Mouse (Mus musculus) regulatory T cell (primary cell): ENCODE results near the gene Lrp5.

Source experiments
- in situ Hi-C: fragments of 300-600 bp; cut with MboI, MseI; formaldehyde crosslinking; loops from one replicate; pipeline ENCODE4 v1.15.1; 2025; ENCODE audit warnings: high pct_unique_total_duplicates

Lrp5 gene

GRCm38 (mm10) chr19:3695976-3696375 is 9.6 kb upstream of the Lrp5 start:
- in situ Hi-C loops = no loop called here

DNA sequence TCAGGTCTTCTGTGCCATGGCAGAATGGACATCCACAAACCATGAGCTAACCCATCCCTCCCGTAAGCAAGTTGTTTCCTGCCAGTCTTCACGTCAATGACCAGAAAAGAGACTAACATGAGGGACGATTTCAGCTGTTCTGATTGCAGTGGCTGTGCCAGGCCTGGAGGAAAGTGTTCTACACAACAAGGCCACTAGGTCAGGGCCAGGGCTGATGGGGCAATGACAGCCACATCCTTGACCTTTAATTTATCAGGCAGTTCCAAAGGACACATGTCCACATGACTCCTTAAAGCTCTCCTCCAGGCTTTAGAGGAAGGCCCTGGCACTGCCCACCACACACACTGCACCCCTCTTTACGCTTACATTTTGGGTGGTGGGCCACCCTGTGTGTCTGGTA is 9.1 kb upstream of the Lrp5 start:
- in situ Hi-C loops = no loop called here

DNA sequence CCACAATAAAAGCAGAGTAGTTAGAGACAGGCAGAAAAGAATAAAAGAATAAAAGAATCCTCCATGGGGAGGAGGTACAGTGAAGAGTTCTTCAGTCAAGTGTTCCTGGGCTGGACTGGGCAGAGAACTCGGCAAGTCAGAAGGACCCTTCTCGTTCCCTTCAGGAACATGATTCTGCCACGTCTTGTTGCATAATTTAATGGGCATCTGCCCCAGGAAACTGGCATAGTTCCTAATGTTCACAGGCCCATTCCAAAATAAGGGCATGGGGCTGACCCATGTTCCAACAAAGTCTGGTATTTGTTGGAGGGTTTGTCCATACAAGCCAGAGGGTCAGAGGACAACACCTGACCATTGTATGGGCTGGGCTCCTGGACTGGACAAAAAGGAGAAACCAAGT is 8.6 kb upstream of the Lrp5 start:
- in situ Hi-C loops = no loop called here

DNA sequence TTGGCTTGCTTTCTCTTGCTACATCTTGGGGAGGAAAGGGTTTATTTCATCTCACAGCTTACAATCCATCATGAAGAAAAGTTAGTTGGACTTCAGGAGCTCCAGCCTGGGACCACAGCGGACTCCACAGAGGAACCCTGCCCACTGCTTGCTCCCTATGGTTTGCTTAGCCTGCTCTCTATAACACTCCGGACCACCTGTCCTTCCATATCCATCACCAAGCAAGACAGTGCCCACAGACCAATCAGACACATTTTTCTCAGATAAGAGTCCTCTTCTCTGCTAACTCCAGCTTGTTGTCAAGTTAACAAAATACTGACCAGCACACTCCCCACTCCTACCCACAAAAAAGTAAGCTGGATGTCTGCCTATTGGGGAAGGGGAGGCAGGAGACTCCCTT is 8.1 kb upstream of the Lrp5 start:
- in situ Hi-C loops = no loop called here

GRCm38 (mm10) chr19:3692414-3693145 is 6.2 kb upstream of the Lrp5 start:
- in situ Hi-C loops = no loop called here

GRCm38 (mm10) chr19:3691337-3691736 is 5.0 kb upstream of the Lrp5 start:
- in situ Hi-C loops = no loop called here

DNA sequence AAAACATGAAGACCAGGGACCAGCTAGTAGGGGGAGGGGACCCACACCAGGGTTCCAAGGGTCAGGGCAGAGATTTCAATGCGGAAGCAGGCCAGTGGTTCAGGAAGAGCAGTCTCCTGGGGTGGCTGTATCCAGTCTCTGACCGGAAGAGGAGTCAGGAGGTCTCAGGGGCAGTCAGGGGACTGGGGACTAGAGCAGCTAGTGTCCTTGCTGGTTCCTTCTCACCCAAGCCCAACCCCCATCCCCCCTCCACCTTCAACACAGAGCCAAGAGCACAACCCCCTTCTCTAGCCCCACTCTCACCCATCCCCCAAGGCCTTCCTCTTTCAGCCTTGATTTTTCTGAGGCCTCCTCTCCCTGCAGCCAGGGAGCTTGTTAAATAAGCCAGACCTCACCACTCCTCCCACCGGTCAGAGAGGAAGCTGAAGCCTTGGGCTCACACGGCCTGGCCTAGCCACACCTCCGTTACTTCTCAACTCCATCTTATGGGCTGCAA is 1.4 kb upstream of the Lrp5 start:
- in situ Hi-C loops = no loop called here

GRCm38 (mm10) chr19:3685611-3686214 is 651 bp downstream of the Lrp5 start:
- in situ Hi-C loops = no loop called here

GRCm38 (mm10) chr19:3684957-3685580 is 1.3 kb downstream of the Lrp5 start:
- in situ Hi-C loops = no loop called here

GRCm38 (mm10) chr19:3684414-3684813 is 1.9 kb downstream of the Lrp5 start:
- in situ Hi-C loops = no loop called here

DNA sequence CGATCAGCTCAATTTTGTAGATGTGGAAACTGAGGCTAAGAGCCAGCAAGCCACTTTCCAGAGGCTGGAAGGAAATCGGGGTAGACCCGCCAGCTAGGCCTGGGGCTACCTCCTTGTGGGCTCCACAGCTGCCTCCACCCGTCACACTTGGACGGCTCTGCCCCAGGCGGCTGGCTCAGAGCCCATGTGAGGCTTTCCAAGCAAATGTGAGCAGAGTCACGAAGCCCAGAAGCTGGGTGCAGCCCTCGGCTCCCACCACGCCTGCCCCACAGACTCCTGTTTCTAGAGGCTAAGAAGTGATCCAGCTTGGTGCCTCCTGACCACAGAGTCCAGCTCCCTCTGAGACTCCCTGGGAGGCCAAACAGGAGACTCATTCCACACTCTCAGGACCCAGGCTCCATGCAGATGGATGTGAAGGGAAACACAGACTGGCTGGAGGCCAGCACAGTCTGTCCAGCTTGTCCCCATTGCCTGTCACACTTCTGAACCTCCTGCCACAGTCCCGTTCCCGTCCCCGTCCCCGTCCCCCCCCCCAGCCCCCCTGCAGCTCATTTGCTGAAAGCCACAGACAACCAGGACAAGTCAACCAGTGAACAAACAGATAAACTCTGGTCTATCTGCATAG is 4.9 kb downstream of the Lrp5 start:
- in situ Hi-C loops = no loop called here

DNA sequence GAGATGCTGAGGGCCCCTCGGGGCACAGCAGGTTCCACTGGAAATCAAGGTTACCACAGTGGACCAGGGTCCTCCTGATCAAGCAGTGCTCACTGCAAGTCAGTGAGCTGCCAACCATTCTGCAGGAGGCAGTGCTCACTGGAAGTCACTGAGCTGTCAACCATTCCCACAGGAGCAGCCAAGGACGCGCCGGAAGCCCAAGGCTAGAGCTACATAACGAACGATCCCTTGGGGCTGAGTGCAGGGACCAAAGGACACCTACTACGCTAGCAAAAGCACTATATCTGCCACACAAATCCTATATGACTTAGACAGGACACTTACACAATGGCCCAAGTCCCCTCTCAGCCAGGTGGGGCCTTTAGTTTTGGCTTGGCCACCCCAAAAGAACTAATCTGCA is 5.6 kb downstream of the Lrp5 start:
- in situ Hi-C loops = no loop called here

DNA sequence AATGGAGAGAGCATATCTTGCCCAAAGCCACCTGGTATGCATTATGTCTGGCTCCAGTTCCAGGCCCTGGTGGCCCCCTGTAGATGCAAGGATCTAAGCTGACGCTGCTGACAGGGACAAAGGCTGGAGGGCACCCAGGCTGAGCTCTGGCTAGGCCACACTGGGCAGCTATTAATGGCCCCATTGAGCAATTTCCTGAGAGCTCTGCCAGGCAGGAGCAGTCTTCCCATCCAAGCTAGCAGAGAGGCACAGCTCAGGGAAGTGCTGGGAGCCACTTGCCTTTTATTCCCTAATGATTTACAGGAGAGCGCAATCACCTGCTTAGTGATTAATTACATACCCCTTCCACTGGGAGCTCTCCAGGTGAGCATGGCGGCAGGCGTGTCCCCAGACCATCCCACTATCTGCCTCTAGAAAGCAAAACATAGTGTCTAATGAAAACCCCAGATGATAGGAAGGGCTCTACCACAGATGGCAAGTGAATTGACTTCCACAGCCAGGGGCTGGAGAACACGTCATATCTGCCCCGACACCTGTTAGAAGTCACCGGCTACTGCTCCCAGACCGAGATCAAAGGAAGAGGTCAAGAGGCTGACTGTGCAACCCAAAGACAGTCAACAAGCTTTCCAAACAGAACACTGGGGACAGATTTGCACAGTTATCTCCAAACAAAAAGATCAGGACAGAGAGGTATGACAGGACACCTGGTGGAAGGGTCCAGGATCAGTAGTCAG is 12.1 kb downstream of the Lrp5 start:
- in situ Hi-C loops = no loop called here

DNA sequence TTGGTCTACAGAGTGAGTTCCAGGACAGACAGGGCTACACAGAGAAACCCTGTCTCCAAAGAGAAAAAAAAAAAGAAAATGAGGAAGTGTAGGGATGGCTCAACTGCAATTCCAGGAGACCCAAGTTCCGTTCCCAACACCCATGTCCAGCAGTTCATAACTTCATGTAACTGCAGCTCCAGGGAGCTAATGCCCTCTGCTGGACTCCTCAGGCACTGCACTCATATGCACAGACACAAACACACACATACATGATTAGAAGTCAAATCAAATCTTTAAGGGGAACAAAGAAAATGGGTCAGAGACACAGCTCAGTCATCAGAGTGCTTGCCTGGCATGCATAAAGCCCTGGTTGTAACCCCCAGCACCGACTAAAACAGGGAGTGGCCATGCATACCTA is 13.2 kb downstream of the Lrp5 start:
- in situ Hi-C loops = no loop called here

- in situ Hi-C loops = loop anchor here (5.0 kb wide), 1 partner anchor 87 kb away; no protein-coding TSS in a partner anchor
Observed at GRCm38 (mm10) chr19:3669100-3669499, 17.3 kb downstream of the Lrp5 start.

DNA sequence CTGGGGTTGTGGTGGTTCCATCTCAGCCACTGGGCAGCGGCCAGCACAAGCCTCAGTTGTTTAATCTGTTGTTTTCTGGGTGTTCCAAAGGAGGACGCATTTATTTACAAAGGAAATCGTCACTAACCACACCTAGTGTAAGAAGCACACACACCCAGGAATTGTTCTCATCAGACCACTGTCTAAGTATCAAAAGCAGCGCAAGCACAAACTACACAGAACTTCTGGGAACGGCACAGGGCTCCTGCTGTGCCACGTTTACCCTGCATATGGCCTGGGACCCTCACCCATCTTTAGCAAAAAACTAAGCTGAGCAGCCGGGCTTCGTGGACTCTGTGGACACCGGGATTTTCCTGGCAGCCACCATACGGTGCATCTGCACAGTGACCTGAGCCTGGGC is 17.8 kb downstream of the Lrp5 start:
- in situ Hi-C loops = loop anchor here (5.0 kb wide), 1 partner anchor 86 kb away; no protein-coding TSS in a partner anchor

DNA sequence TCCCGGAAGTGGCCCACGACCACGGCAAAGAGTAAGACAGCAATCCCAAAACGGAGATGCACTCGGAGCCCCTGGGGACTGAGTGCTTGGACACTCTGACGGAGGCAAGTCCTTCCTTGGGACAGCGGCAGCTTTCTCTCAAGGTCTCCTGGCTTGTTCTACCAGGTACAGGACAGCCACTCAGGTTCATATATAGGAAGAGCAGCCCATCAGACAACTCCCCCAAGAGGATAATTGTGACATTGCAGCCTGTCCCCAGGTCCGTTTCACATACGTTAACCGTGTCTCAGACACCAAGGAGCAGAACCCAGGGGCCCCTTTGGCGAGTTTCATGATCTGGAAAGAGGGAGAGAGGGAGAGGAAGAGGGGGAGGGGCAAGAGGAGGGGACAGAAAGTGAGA is 18.4 kb downstream of the Lrp5 start:
- in situ Hi-C loops = loop anchor here (5.0 kb wide), 1 partner anchor 86 kb away; no protein-coding TSS in a partner anchor

DNA sequence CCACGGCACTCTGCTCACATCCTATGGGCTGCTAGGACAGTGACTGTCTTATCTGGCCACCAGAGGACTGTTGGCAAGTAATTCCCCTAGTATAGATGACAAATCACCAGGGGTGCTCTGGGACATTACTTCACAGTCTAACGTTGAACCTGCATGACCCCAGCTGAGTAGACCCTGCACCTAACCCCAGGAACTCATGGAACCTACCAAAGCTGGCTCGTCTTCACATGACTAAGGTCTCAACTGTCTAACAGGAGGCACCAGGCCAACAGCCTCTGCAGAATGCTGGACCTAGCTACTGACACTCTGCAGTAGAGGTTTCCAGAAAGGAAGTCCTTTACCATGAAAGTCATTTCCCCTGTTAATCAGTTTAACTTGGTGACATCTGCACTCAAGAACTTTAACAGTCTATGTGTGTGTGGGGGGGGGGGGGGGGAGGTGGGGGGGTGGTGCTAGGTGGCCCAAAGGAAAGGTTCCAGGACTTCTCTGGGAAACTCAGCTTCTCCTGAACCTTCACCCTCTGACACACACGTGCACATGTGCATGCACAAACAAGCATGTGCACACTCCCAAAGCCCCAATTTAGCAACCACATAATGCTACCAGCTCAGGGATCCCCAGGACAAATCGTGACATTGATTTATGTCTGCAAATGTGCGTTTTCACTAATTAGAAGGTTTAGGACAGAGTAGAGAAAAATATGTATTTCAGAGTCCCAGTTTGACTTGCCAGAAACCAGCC is 19.0 kb downstream of the Lrp5 start:
- in situ Hi-C loops = loop anchor here (5.0 kb wide), 1 partner anchor 85 kb away; no protein-coding TSS in a partner anchor

DNA sequence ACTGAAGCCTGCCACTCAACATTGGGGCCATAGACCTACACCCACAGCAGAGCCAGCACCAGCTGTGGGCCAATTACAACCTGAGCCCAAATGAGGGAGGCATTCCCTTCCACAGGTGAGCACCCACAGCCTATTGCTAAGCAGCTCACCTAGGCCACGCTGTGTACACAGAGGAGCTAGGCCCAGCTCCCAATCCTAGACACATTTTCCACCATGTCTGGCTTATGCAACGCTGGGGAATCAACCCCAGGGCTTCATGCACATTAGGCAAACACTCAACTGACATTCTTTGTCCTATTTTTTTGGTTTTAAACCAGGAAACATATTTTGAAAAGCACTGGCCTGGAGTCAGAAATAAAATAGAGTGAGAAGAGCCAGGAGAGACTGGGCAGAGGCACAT is 19.7 kb downstream of the Lrp5 start:
- in situ Hi-C loops = loop anchor here (5.0 kb wide), 1 partner anchor 84 kb away; no protein-coding TSS in a partner anchor

- in situ Hi-C loops = loop anchor here (5.0 kb wide), 1 partner anchor 83 kb away; no protein-coding TSS in a partner anchor
Observed at GRCm38 (mm10) chr19:3665510-3665909, 20.9 kb downstream of the Lrp5 start.

DNA sequence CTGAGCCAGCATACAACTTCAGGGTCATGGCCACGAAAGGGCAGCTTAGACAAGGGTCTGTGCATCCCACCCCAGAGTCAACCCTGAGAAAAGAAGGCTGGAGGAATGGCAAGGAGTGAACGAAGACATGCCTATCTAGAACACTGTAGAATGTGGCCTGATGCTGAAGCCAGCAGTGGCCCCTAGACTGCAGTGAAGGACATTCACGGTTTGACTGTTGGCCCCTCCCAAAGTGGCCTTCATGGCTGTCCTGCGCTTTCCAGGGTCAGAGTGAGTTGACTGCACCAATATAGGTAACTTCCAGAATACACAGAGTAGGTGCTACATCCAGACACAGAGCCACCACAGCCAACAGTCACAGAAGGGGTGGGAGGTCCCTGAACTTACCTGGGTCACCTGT is 28.4 kb downstream of the Lrp5 start:
- in situ Hi-C loops = no loop called here
